Mouse (Mus musculus): Measurements from ENCODE around the gene Bcr. TPM values are rescaled to one million over a fixed set of nuclear protein-coding genes. Genes with fewer than 3 reads are reported as not detected.

Gene Bcr
- total RNA-seq, 2 experiments from 2014 or later, result 11.6 to 12.3 TPM

DNA sequence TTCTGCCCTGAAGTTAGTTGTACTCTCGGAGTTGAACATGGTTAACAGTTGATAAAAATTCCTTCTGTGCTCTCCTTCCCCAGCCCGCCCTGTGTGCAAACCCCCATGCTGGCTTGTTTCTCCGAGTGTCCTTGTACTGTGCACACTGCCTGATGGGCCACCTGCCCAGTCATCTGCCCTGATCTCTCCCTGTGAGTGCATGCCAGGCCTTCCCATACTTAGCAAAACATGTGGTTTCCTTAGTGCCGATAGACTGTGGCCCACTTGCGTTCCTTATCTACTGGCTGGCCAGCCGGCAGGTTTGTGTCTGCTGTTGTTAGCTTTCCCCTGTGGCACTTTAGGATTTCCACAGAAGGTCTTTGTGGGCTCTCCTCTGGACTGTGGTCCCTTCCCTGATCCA lies 6.3 kb upstream of the Bcr start:
- peak; percentile 46 to 47 for DNase-seq
- intact Hi-C loops (cut with DNase I), result loop anchor here (10.0 kb wide), 1 partner anchor 191 kb away; no protein-coding TSS in a partner anchor

DNA sequence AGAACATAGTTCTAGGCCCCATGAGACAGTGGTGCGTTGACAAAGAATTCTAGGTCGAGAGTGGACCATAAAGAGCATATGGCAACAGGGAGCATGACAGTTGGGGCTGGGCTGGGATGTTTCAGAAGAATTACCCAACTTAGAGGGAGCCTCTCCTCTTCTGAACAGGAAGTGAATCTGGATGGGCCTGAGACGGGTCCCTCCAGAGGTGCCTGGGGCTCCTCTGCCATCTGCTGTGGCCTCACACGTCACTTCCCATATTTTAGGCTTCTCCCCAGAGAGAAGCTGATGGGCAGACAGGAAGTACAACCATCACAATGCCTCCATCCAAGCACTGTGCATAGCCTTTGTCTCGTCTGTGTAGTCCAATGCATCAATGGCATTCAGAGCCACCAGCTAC lies 4.7 kb upstream of the Bcr start:
- no peak for DNase-seq
- intact Hi-C loops (cut with DNase I), result loop anchor here (10.0 kb wide), 1 partner anchor 189 kb away; no protein-coding TSS in a partner anchor

DNA sequence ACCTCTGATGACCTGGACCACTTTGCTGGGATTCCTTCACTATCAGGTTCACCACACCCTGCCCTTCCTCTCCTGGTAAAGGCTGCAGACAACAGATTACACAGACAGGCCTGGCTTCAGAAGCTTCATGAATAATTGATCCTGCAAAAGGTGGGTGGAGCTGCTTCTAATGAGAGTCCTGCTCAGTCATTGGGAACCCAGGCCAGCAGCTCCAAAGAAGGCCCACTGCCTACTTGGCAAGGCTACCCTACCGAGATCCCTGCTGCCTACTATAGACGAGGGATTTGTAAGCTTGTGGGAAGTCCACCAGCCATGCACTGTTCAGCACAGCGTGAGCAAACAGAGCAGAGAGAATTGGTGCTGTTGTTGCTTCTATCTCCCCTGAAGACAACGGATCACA lies 4.1 kb upstream of the Bcr start:
- no peak for DNase-seq
- intact Hi-C loops (cut with DNase I), result loop anchor here (10.0 kb wide), 1 partner anchor 189 kb away; no protein-coding TSS in a partner anchor

DNA sequence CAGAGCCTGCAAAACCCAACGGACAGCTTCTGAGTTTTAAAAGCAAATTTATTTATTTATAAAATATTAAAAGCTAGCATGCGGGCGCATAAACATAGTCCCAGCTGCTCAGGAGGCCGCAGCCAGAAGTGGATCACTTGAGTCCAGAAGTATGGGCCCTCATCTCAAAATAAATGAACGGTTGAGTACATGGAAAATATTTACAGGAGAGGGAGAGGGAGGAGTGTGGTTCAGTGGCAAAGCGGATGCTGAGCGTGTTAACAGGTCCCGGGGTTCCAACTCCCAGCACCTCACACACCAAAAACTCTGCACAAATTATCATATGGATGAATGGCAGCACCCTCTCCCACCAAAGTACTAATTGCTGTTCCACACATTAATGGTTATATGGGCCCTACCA lies 2.1 kb upstream of the Bcr start:
- DNase-seq, result no peak
- intact Hi-C loops (cut with DNase I), result loop anchor here (10.0 kb wide), 1 partner anchor 186 kb away; no protein-coding TSS in a partner anchor

DNA sequence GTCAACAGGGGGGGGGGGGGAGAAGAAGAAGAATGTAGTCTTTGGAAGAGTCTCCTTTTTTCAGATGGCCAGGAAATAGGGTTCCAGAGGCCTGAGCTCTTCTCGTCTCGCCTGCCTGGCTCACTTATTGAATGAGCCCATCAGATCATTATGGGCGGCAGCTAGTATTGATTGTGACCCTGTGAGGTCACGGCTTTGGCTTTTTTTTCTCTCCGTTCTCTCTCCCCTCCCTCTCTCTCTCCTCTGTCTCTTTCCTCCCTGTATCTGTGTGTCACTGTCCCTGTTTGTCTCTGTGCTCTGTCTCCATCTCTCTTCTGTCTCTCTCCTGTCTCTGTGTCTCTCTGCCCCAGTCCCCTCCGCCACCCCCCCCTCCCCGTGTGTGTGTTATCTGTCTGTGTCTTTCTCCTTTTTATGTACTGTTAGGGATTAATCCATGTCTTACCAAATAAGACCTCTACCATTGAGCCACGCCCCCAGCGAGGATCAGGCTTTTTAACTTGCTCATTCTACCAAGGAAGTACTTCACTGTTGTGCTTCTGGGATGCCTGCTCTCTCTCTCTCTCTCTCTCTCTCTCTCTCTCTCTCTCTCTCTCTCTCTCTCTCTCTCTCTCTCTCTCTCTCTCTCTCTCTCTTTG lies 1.5 kb upstream of the Bcr start:
- DNase-seq, result no peak

DNA sequence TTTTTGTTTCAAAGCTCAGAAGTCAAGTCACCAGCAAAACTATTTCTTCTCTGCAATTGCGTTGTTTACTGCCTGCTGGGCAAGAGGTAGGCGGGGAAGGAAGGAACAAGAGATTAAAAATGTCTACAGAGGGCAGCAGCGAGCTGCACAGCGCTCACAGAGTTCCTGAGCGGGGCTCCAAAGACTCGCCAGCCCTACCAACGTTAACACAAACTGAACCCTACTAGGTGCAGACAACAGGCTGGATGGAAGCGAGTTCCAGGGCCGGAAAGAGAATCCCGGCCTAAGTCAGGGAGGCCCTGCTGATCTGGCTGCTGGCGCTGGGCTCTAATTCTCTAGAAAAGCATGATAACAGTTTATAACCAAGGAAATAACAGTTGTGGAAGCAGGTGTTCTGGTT lies 996 bp upstream of the Bcr start:
- intact Hi-C loops (cut with DNase I), result loop anchor here (1.0 to 10.0 kb wide), 2 partner anchors 92 to 185 kb away; no protein-coding TSS in a partner anchor
- DNase-seq, result peak; percentile 73 to 80

More for the DNA sequence above, 1.5 kb upstream of the Bcr start:
- intact Hi-C loops (cut with DNase I), result loop anchor here (1.0 to 10.0 kb wide), 2 partner anchors 92 to 186 kb away; no protein-coding TSS in a partner anchor

DNA sequence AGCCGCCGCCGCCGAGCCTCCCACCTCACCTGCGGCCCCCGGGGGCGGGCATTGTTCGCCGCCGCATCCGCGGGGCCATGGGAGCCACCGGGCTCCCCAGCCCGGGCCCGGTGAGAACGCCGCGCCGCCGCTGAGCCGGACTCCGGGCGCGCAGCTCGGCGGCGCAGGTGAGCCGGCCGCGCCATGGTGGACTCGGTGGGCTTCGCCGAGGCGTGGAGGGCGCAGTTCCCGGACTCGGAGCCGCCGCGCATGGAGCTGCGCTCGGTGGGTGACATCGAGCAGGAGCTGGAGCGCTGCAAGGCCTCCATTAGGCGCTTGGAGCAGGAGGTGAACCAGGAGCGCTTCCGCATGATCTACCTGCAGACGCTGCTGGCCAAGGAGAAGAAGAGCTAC lies 447 bp downstream of the Bcr start:
- intact Hi-C loops (cut with DNase I), result loop anchor here (5.0 kb wide), 1 partner anchor 41 kb away; no protein-coding TSS in a partner anchor

DNA sequence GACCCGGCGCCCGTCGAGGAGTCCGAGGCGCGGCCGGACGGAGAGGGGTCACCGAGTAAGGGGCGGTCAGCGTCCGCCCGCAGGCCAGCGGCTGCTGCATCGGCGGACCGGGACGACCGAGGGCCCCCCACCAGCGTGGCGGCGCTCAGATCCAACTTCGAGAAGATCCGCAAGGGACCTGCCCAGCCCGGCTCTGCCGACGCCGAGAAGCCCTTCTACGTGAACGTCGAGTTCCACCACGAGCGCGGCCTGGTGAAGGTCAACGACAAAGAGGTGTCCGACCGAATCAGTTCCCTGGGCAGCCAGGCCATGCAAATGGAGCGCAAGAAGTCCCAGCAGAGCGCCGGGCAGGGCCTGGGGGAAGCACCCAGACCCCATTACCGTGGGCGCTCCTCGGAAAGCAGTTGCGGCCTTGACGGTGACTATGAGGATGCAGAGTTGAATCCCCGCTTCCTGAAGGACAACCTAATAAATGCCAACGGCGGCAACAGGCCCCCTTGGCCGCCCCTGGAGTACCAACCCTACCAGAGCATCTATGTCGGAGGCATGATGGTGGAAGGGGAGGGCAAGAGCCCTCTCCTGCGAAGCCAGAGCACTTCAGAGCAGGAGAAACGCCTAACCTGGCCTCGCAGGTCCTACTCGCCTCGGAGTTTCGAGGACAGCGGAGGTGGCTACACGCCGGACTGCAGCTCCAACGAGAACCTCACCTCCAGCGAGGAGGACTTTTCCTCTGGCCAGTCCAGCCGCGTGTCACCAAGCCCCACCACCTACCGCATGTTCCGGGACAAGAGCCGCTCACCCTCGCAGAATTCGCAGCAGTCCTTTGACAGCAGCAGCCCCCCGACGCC lies 1.2 kb downstream of the Bcr start:
- peak; percentile 24 to 25 for DNase-seq
- intact Hi-C loops (cut with DNase I), result loop anchor here (5.0 kb wide), 1 partner anchor 41 kb away; no protein-coding TSS in a partner anchor

More for the DNA sequence above, 447 bp downstream of the Bcr start:
- DNase-seq, result peak in 1 of 2 experiments; percentile 21

DNA sequence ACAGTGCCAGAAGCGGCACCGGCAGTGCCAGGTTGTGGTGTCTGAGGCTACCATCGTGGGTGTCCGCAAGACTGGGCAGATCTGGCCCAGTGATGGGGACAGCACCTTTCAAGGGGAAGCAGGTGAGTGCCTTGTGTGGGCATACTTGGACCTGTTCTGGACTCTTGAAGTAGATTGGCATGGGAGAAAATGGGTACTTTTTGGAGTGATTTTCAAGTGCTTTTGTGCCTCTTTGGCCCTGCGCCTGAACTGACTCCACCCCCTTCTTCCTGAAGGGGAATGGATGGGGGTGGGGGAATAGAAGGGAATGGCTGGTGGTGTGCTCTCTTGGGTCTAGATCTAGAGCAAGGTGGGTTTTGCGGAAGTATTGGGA lies 1.8 kb downstream of the Bcr start:
- intact Hi-C loops (cut with DNase I), result loop anchor here (5.0 kb wide), 1 partner anchor 40 kb away; no protein-coding TSS in a partner anchor
- DNase-seq, result peak; percentile 19 to 33

DNA sequence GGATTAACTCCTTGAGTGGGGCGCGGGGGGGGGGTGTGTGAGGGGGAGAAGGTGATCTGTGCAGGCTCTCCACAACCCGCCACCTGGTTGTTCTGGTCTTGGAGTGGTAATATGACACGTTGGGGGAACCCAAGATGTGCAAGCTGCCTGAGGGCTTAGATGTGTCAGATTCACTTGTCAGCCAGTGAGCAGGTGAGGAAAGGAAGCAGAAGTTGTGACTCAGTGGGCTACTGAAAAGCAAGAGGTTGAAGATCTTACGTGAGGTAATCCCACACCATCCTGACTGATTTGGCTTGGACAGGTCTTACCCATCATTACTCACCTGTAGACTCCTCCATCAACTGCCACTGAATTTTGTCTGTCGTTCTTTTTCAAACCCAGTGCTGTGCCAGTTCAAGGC lies 2.2 kb downstream of the Bcr start:
- no peak for DNase-seq
- intact Hi-C loops (cut with DNase I), result loop anchor here (5.0 kb wide), 1 partner anchor 40 kb away; no protein-coding TSS in a partner anchor

DNA sequence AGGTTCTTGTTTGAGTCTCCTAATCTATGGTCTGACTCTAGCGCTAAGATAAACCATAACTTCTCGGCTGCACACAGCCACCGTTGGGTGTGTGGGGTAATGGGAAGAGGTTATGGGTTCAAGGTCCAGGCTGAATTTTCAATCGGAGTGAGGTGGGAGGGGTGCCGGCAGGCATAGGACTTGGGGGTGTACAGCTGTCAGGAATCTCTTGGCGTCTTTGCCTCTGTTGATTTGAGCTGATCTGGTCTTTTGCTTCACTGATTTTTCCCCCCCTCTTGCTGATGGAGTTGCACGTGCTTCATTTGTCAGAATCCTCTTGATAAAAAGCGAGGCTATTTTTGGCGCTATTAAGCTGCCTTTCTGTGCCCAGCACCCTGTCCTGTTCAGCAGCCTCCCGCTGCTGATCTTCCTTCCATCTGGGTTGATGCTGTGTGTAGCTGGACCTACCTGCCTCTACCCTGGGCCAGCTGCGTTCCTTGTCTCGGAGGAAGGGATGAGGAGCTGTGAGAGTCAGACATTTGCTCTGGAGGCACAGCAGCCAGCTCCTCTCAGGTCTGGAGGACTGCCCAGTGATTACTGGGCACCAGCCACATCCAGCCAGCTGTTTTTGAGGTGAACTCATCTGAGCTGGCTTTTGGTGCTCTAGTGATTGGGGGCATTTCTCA lies 3.0 kb downstream of the Bcr start:
- intact Hi-C loops (cut with DNase I), result loop anchor here (5.0 kb wide), 1 partner anchor 39 kb away; no protein-coding TSS in a partner anchor
- DNase-seq, result peak in 1 of 2 experiments; percentile 17

DNA sequence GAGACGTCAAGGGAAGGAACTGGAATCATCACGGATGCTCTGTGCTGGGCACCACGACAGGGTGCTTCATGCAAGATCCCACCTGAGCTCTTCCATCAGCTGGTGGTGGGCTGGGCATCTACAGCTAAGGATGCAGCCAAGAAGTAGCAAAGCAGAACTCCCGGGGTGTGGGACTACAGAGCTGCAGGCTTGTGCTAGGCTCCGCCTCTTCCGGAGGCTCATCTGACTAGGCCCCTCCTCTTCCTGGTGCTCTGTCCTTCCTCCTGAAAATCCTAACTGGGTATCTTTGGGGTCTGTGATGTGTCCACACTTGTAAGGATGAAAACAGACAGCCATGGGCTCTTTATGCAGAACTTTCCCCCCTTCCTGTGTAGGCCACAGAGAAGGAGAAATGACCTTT lies 5.3 kb downstream of the Bcr start:
- DNase-seq, result no peak
- intact Hi-C loops (cut with DNase I), result no loop called here

DNA sequence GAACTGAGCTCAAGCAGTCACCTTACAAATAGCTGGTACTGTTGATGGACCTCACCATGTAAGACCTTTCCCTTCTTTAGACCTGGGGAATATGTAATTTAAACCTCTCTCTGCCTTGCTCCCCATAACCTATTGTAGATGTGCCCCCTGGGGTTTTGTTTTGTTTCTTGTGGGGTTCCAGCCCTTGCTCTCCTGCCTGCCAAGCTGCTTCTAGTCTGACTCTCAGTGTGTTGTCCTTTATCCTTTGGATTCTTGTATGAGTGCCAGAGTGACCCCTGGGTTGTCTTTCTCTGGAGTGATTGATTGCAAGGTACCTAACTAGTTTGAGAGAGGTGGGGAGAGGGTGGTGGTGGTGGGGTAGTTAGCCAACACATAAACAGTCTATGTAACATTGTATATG lies 7.1 kb downstream of the Bcr start:
- intact Hi-C loops (cut with DNase I), result no loop called here
- DNase-seq, result no peak

DNA sequence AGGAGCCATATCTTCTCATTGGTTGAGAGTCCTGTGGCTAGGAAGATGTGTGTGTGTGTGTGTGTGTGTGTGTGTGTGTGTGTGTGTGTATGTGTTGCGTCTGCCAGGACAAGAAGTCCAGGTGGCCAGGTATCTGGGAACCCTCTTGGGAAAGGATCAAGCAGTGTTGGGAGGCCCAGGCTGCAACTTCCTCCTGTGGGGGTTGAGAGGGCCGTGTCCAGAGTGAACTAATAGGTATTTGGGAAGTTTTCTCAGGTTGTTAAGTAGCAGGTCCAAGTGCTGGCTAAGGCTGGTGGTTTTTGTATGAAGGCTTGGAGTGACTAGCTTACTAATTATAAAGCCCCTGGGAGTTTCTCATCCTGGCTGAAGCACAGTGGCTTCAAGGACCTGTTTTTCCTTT lies 7.7 kb downstream of the Bcr start:
- intact Hi-C loops (cut with DNase I), result no loop called here
- DNase-seq, result no peak

DNA sequence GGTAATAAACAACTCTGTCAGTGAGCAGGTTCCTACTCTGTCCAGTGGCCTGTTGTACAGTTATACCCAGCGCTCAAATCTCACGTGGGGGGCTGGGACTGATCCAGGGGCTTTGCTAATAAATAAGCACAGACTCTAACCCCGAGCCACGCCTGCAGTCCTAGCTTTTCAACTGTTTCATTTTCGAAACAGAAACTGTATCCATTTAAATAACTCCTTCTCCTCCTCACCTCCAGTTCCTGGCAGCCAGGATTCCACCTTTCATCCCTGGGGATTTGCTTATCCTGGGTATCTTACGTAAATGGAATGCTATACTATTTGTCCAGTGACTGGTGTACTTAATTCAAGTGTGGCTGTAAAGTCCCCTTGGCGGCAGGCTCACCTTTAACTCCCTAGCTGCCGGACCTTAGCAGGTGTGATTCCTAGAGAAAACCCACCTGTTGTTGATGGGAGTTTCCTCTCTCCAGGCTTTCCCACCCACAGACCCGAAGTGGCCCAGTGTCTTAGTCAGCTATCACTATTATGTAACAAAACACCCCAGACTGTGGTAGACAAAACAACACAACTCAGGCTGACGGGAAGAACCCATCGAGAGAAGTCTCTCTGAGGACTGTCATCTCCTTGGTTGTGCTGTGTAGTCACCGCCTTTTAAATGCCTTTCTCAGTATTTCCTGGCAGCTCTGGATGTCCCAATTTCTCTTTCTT lies 8.4 kb downstream of the Bcr start:
- intact Hi-C loops (cut with DNase I), result no loop called here
- DNase-seq, result no peak

DNA sequence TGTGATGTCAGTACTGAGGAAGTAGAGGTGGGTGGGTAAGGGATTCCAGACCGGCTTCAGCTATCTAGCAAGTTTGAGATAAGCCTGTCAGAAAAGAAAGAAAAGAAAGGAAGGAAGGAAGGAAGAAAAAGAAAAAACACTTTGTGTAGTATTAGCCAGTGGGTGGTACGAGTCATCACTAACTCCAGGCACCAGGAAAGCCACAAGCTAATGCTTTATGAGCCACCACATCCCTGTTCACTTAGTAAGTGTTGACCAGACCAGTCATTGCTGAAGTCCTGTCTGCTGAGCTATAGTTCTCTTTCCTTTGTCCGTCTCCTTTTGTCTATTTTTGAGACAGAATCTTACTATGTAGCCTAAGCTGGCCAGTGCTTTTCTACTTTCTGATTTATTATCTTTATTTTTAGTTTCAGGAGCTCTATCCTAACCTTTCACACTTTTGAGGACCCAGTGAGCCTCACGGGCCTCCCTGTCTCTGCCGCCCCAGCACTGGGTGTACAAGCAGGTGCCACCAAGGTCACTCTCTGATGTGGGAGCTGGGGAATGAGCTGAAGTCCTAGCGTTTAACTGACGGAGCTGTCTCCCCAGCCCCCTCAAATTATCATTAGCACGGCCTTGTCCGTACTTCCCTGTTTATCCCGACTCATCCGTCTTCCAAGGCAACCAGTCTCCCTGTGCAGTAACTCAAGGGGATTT lies 10.0 kb downstream of the Bcr start:
- no peak for DNase-seq
- intact Hi-C loops (cut with DNase I), result no loop called here

DNA sequence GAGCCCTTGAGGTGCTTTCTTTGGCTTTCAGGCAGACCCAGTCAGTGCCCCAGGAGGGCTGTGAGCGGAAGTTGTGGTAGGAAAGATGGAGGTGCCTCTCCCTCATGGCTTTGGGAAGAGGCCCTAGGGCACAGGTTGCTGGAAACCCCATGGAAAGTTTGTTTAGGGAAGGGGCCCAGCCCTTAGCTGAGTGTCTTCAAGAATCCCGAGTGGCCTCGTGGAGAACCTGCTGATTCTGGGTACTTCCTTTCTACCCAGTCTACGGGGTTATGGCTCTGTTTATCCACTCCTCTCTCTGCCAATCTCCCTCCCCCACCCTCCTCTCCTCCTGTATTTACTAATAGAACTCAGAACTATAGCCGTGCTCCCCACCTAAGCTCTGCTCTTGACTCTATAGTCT lies 15.3 kb downstream of the Bcr start:
- intact Hi-C loops (cut with DNase I), result no loop called here
- no peak for DNase-seq

DNA sequence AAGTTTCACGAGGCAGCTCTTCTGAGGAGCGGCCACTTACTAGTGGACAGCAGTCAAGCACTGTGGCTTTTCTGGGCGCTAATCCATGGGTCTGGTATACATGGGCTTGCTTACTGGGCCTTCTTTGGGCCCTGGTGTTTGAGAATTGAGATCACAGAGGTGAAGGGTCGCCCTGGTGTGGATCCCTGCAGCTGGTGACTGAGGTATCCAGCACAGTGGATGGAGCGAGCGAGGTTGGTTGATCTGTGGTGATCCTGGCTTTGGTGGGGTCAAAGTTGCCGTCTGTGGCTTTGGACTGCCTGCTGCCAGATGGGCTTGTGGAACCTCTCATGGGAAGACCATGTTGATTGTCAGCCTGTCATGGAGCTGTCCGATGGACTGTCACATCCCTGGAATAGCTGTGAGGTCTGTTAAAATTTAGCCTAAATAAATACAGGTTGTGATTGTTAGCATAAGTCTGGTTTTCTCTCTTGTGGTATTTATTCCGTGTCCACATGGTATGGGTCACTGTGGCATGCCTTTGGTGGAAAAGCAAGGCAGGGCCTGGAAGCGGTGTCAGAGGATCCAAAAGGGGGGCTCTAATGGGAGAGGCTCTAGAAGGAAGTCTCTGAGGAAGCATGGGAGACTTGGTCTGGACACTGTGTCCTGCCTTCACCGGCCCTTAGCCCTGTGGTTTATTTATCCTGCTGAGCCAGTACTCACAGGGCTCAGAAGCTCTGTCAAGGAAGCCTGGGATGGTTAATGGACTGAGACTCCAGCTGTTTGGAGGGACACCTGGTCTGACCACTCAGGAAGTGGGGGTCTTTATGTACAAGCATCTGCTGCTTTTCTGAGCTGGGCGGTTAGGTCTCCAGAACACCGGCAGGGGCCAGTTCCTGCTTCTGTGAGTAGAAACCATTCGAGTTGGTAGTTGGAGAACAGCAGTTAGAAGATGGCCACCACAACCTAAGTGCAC lies 18.1 kb downstream of the Bcr start:
- intact Hi-C loops (cut with DNase I), result no loop called here
- no peak for DNase-seq

Data from heart, postnatal 14 days (tissue).